Mouse (Mus musculus) G1E (cell line): ENCODE measurements around the gene Bcl11b.

Experiments
- CTCF ChIP-seq: IDR thresholded peaks from 2 replicates; pipeline ENCODE4 v1.5.1; 2012; ENCODE audit warnings: low read depth, low read length, inconsistent platforms, mixed read lengths
- GATA1 ChIP-seq: IDR thresholded peaks from 2 replicates; pipeline ENCODE4 v1.6.1; 2012; ENCODE audit warnings: borderline replicate concordance, low read length, inconsistent platforms, mixed read lengths

- TF ChIP-seq GATA1 (no peak), CTCF (no peak)
These were observed 22.2 kb downstream of the Bcl11b start for GRCm38 (mm10) chr12:107981231-107981630.
